8 mouse cellular contexts compared by ENCODE assay signal in genomic region chr11:32532765-32533481, GRCm38 (mm10). TPM values are rescaled to one million over a fixed set of nuclear protein-coding genes. Genes with fewer than 3 reads are reported as not detected.
DNase-seq lines count a peak whose midpoint lies in the region; ATAC-seq and TF ChIP-seq lines count a peak whose summit lies in the region.

Stk10 (plus strand) TSS chr11:32533305.

- peak within 1 kb of the TSS; percentile 61 for H3K9ac ChIP-seq in forebrain, postnatal 0 days
- H3K9ac ChIP-seq in lung, embryonic 14.5 days = peak within 1 kb of the TSS; percentile 63

- TF ChIP-seq CTCF in G1E (IDR thresholded peaks at IDR 0.05; ENCODE audit: low read depth, low read length) = no peak
- TF ChIP-seq CTCF in forebrain, postnatal 0 days (IDR thresholded peaks at IDR 0.05; ENCODE audit: low read depth) = no peak
- no peak for TF ChIP-seq CTCF in lung, embryonic 14.5 days (IDR thresholded peaks at IDR 0.05; ENCODE audit: low read depth)

- peaks cover 22% of the 10 kb centered on the region; the same call in 1 of the 2 replicates for H3K27me3 ChIP-seq in G1E (ENCODE audit: insufficient read depth, low read length)
- H3K27me3 ChIP-seq in forebrain, postnatal 0 days (ENCODE audit: insufficient read depth, low read length) = peaks cover 5% of the 10 kb centered on the region
- no peaks in the 10 kb centered on the region for H3K27me3 ChIP-seq in lung, embryonic 14.5 days (ENCODE audit: insufficient read depth, low read length)

- WGBS in forebrain, postnatal 0 days = 2% methylated on average over 80 of the region's 82 CpGs
- WGBS in lung, embryonic 14.5 days = under 1% methylated on average over 74 of the region's 82 CpGs

- peaks cover 20% of the 10 kb centered on the region for H3K36me3 ChIP-seq in G1E (replicated peaks)
- H3K36me3 ChIP-seq in forebrain, postnatal 0 days (ENCODE audit: insufficient read depth) = no peaks in the 10 kb centered on the region
- H3K36me3 ChIP-seq in lung, embryonic 14.5 days (ENCODE audit: insufficient read depth) = no peaks in the 10 kb centered on the region

- H3K4me3 ChIP-seq in G1E (ENCODE audit: low read depth, low read length) = peak within 1 kb of the TSS; percentile 76
- H3K4me3 ChIP-seq in forebrain, postnatal 0 days (ENCODE audit: low read depth, low read length) = peak within 1 kb of the TSS; percentile 68
- peak within 1 kb of the TSS; percentile 65 for H3K4me3 ChIP-seq in lung, embryonic 14.5 days (ENCODE audit: low read depth, low read length)

- no peak within 1 kb of the TSS for H3K27ac ChIP-seq in forebrain, postnatal 0 days (ENCODE audit: low read depth, low read length)
- H3K27ac ChIP-seq in lung, embryonic 14.5 days (ENCODE audit: low read depth) = peak within 1 kb of the TSS; percentile 20; the same call in 1 of the 2 replicates

- peak; percentile 55 for ATAC-seq in G1E (ENCODE audit: extremely low read depth, insufficient number of reproducible peaks, low FRiP score, poor library complexity, severe bottlenecking)
- ATAC-seq in forebrain, postnatal 0 days = peak; percentile 98
- ATAC-seq in lung, embryonic 14.5 days (ENCODE audit: insufficient read depth) = peak; percentile 97
- ATAC-seq in neutrophil, adult 5-6 weeks (ENCODE audit: extremely low read depth, insufficient number of reproducible peaks, low FRiP score, poor library complexity, severe bottlenecking) = peak; percentile 57

- H3K9me3 ChIP-seq in G1E (replicated peaks) = no peaks in the 10 kb centered on the region
- H3K9me3 ChIP-seq in forebrain, postnatal 0 days (ENCODE audit: low read length) = no peaks in the 10 kb centered on the region
- no peaks in the 10 kb centered on the region for H3K9me3 ChIP-seq in lung, embryonic 14.5 days (ENCODE audit: low read depth, low read length)

- peak; percentile 81 for DNase-seq in G1E (ENCODE audit: low spot score)
- DNase-seq in cerebellum, adult 11-12 months = peak; percentile 91
- DNase-seq in forebrain, postnatal 0 days = peak; percentile 87
- peak; percentile 91 for DNase-seq in heart, postnatal 4 days
- peak; percentile 71 to 89 for DNase-seq in layer of hippocampus, adult 8-10 months (ENCODE audit: low spot score in 2 of 2)
- peak; percentile 92 for DNase-seq in lung, embryonic 14.5 days
- DNase-seq in testis, postnatal 14 days (ENCODE audit: low spot score) = peak; percentile 90

- peak within 1 kb of the TSS; percentile 98 for H3K4me2 ChIP-seq in forebrain, postnatal 0 days (ENCODE audit: low read depth)
- H3K4me2 ChIP-seq in lung, embryonic 14.5 days = peak within 1 kb of the TSS; percentile 100

- H3K4me1 ChIP-seq in G1E (ENCODE audit: insufficient read depth, low read depth, low read length) = peaks cover 36% of the 10 kb centered on the region
- H3K4me1 ChIP-seq in forebrain, postnatal 0 days (ENCODE audit: insufficient read depth) = peaks cover 6% of the 10 kb centered on the region; the same call in 1 of the 2 replicates
- H3K4me1 ChIP-seq in lung, embryonic 14.5 days (ENCODE audit: insufficient read depth) = peaks cover 8% of the 10 kb centered on the region

RNA-seq across cellular contexts. Expression of gene Stk10, which starts in this region (rescaled TPM):
- total RNA-seq in G1E (2014; fragmentation: Nextera tagmentation) = 31.0 and 31.4 TPM in 2 replicates
- 47.5 and 52.1 TPM in 2 replicates for total RNA-seq in G1E (2017)
- 30.1 and 36.0 TPM in 2 replicates for polyA plus RNA-seq in G1E (2012)
- 2.0 and 2.3 TPM in 2 replicates for total RNA-seq in forebrain, postnatal 0 days (2014; rRNA removed)
- polyA plus RNA-seq in forebrain, postnatal 0 days (2015; fragmentation: Nextera tagmentation; extraction: Ambion mirVana) = 0.90 and 0.97 TPM in 2 replicates
- 10 to 100 TPM; 11.8 to 12.7 TPM for total RNA-seq in heart, postnatal 4 days (2021)
- 10 to 100 TPM in 2 of 4 experiments, 1 to 10 TPM in 2; 9.3 to 15.3 (median 12.2) TPM for total RNA-seq in layer of hippocampus, adult 8-10 months (2022)
- 1.9 and 2.0 TPM in 2 replicates for polyA plus RNA-seq in lung, embryonic 14.5 days (2014; fragmentation: Nextera tagmentation; extraction: Ambion mirVana)
- 193 and 200 TPM in 2 replicates for total RNA-seq in neutrophil, adult 5-6 weeks (2017)

Comparison
In these comparisons a context has a peak if more than half of its experiments do, and no peak if none do; other contexts are left out.
1. RNA of gene Stk10 (polyA plus RNA-seq): 30.1 to 36.0 TPM in G1E; 1.9 to 2.0 TPM in lung, embryonic 14.5 days and 0.90 to 0.97 TPM in forebrain, postnatal 0 days; every median in the first group is over 10 times any median in the second.
2. Peak in every context shown above with its lines, with median percentiles within 50 percentile points of each other: ATAC-seq, DNase-seq and H3K4me3 ChIP-seq.